In the genomic region with DNA sequence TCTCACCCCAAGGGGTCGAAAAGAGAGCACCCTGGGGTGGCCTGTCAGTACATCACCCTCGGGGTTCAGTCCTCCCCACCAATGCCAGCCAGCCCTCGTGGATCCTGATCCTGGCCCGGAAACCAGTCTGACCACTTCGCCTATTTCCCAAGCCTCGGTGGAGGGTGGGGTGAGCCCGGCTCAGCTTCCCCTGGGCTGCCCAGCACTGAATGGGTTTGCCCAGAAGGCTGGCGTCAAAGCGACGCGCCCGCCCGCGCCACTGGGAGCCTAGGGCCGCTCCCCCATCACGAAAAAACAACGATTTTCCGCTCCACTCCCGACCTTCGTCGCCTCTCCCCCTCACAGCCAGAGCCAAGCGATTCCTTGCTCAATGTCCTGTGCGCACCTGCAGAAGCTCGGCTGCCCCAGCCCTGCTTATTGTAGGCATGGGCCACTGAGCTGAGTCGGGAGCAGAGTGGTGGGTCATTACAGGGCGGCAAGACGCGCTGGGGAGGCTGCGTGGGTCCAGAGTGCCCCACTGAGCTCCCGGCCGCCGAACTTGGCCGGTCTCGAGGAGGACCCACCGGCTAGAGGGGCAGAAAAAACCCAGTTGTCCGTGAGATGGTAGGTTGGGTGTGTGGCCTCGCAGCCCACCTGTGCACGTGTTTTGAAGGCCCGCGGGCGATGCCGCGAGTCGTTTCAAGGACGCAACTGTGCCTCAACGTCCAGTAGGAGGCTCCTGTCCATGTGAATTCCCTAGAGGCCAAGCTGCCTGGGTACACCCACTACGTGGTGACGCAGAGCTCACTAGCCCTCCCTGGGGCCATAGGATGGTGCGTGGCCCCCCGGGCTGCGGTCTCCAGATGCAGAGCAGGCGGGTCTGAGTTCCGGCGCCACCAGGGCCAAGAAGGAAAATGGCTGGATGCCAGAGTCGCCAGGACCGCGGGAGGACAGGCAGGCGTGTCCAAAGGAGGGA, we compare ENCODE assay signal across 8 mouse cellular contexts. TPM values are rescaled to one million over a fixed set of nuclear protein-coding genes. Genes with fewer than 3 reads are reported as not detected.
A peak's percentile ranks its signal among the peaks of the same experiment; 100 is the strongest.
DNase-seq lines count a peak whose midpoint lies in the region; ATAC-seq and TF ChIP-seq lines count a peak whose summit lies in the region.

No protein-coding gene starts in this region.

- no peak for DNase-seq in gastrocnemius, adult 2 months
- DNase-seq in gastrocnemius, postnatal 4 days (ENCODE audit: low spot score in 2 of 2): no peak
- DNase-seq in embryo, embryonic 9.5 days (ENCODE audit: extremely low spot score): peak; percentile 33
- no peak for DNase-seq in layer of hippocampus, postnatal 14 days (ENCODE audit: low spot score in 2 of 2)

- TF ChIP-seq CTCF in gastrocnemius, adult 2 months (IDR thresholded peaks at IDR 0.05): peak; percentile 23; the same call in 1 of the 2 replicates

- no peak for ATAC-seq in hindbrain, embryonic 12.5 days (ENCODE audit: low FRiP score)
- no peak for ATAC-seq in limb, embryonic 15.5 days (ENCODE audit: insufficient number of reproducible peaks, low FRiP score, low TSS enrichment, low read depth)
- ATAC-seq in midbrain, embryonic 16.5 days: no peak
- ATAC-seq in activated CD4-positive, CD25-positive, alpha-beta regulatory T cell, adult 4 months: no peak

- peaks cover 49% of the 10 kb centered on the region for H3K4me1 ChIP-seq in hindbrain, embryonic 12.5 days
- peaks cover 58% of the 10 kb centered on the region for H3K4me1 ChIP-seq in limb, embryonic 15.5 days
- H3K4me1 ChIP-seq in midbrain, embryonic 16.5 days (ENCODE audit: control insufficient read depth, insufficient read depth, low read length): peaks cover 38% of the 10 kb centered on the region

- H3K36me3 ChIP-seq in hindbrain, embryonic 12.5 days: no peaks in the 10 kb centered on the region
- H3K36me3 ChIP-seq in limb, embryonic 15.5 days: no peaks in the 10 kb centered on the region
- no peaks in the 10 kb centered on the region for H3K36me3 ChIP-seq in midbrain, embryonic 16.5 days (ENCODE audit: control insufficient read depth, insufficient read depth, low read length)

- 2% methylated on average over 58 of the region's 58 CpGs for WGBS in hindbrain, embryonic 12.5 days
- WGBS in limb, embryonic 15.5 days: 2% methylated on average over 58 of the region's 58 CpGs
- 3% methylated on average over 58 of the region's 58 CpGs for WGBS in midbrain, embryonic 16.5 days

- peak overlapping the region; percentile 94 for H3K4me2 ChIP-seq in hindbrain, embryonic 12.5 days (replicated peaks)
- peak overlapping the region; percentile 42 for H3K4me2 ChIP-seq in limb, embryonic 15.5 days
- peak overlapping the region; percentile 97 for H3K4me2 ChIP-seq in midbrain, embryonic 16.5 days (ENCODE audit: low read length)

- H3K9ac ChIP-seq in hindbrain, embryonic 12.5 days: peak overlapping the region; percentile 43; the same call in 1 of the 2 replicates
- H3K9ac ChIP-seq in limb, embryonic 15.5 days: no peak overlapping the region
- peak overlapping the region; percentile 43 for H3K9ac ChIP-seq in midbrain, embryonic 16.5 days (ENCODE audit: low read depth, low read length)

- no peaks in the 10 kb centered on the region for H3K9me3 ChIP-seq in hindbrain, embryonic 12.5 days (replicated peaks)
- H3K9me3 ChIP-seq in limb, embryonic 15.5 days: no peaks in the 10 kb centered on the region
- H3K9me3 ChIP-seq in midbrain, embryonic 16.5 days (replicated peaks; ENCODE audit: control insufficient read depth, low read length, poor library complexity, severe bottlenecking): no peaks in the 10 kb centered on the region

- peak overlapping the region; percentile 86 for H3K4me3 ChIP-seq in gastrocnemius, adult 2 months
- H3K4me3 ChIP-seq in hindbrain, embryonic 12.5 days: peak overlapping the region; percentile 12
- H3K4me3 ChIP-seq in limb, embryonic 15.5 days: peak overlapping the region; percentile 59
- peak overlapping the region; percentile 21 for H3K4me3 ChIP-seq in midbrain, embryonic 16.5 days (ENCODE audit: low read depth, low read length)

- no peak overlapping the region for H3K27ac ChIP-seq in gastrocnemius, adult 2 months
- H3K27ac ChIP-seq in hindbrain, embryonic 12.5 days: no peak overlapping the region
- H3K27ac ChIP-seq in limb, embryonic 15.5 days: 0 out of 2 replicates have a peak overlapping the region, but pooled peaks have one; percentile 22
- no peak overlapping the region for H3K27ac ChIP-seq in midbrain, embryonic 16.5 days (ENCODE audit: low read length)

- peaks cover 81% of the 10 kb centered on the region for H3K27me3 ChIP-seq in hindbrain, embryonic 12.5 days
- H3K27me3 ChIP-seq in limb, embryonic 15.5 days: peaks cover 86% of the 10 kb centered on the region
- peaks cover 15% of the 10 kb centered on the region for H3K27me3 ChIP-seq in midbrain, embryonic 16.5 days (ENCODE audit: control insufficient read depth, insufficient read depth, low read depth, low read length)

- intact Hi-C loops in gastrocnemius, adult 2 months (cut with DNase I): no loop called here

RNA-seq across cellular contexts. Expression of gene Cbx8, which starts 17.5 kb away (rescaled TPM):
- 1 to 10 TPM; 1.5 to 1.6 TPM for total RNA-seq in gastrocnemius, adult 2 months (2021)
- 1 to 10 TPM; 4.6 to 5.3 TPM for total RNA-seq in gastrocnemius, postnatal 4 days (2021)
- 9.9 and 11.6 TPM in 2 replicates for polyA plus RNA-seq in hindbrain, embryonic 12.5 days (2016; fragmentation: Nextera tagmentation; extraction: Ambion mirVana)
- 8.9 and 9.6 TPM in 2 replicates for polyA plus RNA-seq in limb, embryonic 15.5 days (2015; fragmentation: Nextera tagmentation; extraction: Ambion mirVana)
- polyA plus RNA-seq in midbrain, embryonic 16.5 days (2015; fragmentation: Nextera tagmentation; extraction: Ambion mirVana): 8.5 and 8.6 TPM in 2 replicates
- total RNA-seq in layer of hippocampus, postnatal 14 days (2021): 10 to 100 TPM; 15.0 to 15.2 TPM
- polyA plus RNA-seq in activated CD4-positive, CD25-positive, alpha-beta regulatory T cell, adult 4 months (2017; shearing (Covaris generic)): 1 to 10 TPM; 5.3 to 7.5 TPM

RNA-seq across cellular contexts. Expression of gene Cbx4, which starts 27.7 kb away (rescaled TPM):
- total RNA-seq in gastrocnemius, adult 2 months (2021): 1 to 10 TPM; 2.1 to 2.2 TPM
- total RNA-seq in gastrocnemius, postnatal 4 days (2021): 10 to 100 TPM; 10.4 to 10.7 TPM
- polyA plus RNA-seq in hindbrain, embryonic 12.5 days (2016; fragmentation: Nextera tagmentation; extraction: Ambion mirVana): 13.2 and 15.0 TPM in 2 replicates
- 13.8 and 16.4 TPM in 2 replicates for polyA plus RNA-seq in limb, embryonic 15.5 days (2015; fragmentation: Nextera tagmentation; extraction: Ambion mirVana)
- polyA plus RNA-seq in midbrain, embryonic 16.5 days (2015; fragmentation: Nextera tagmentation; extraction: Ambion mirVana): 23.9 and 25.6 TPM in 2 replicates
- total RNA-seq in layer of hippocampus, postnatal 14 days (2021): 10 to 100 TPM; 59.1 to 59.4 TPM
- 1 to 10 TPM; 2.0 to 2.4 TPM for polyA plus RNA-seq in activated CD4-positive, CD25-positive, alpha-beta regulatory T cell, adult 4 months (2017; shearing (Covaris generic))

RNA-seq across cellular contexts. Expression of gene Cbx2, which starts 35.6 kb away (rescaled TPM):
- total RNA-seq in gastrocnemius, adult 2 months (2021): under 1 TPM; 0.69 to 0.95 TPM
- 1 to 10 TPM; 5.4 to 5.6 TPM for total RNA-seq in gastrocnemius, postnatal 4 days (2021)
- polyA plus RNA-seq in hindbrain, embryonic 12.5 days (2016; fragmentation: Nextera tagmentation; extraction: Ambion mirVana): 60.5 and 62.5 TPM in 2 replicates
- polyA plus RNA-seq in limb, embryonic 15.5 days (2015; fragmentation: Nextera tagmentation; extraction: Ambion mirVana): 30.4 and 32.3 TPM in 2 replicates
- 13.3 and 18.0 TPM in 2 replicates for polyA plus RNA-seq in midbrain, embryonic 16.5 days (2015; fragmentation: Nextera tagmentation; extraction: Ambion mirVana)
- 1 to 10 TPM; 3.6 to 4.2 TPM for total RNA-seq in layer of hippocampus, postnatal 14 days (2021)
- 1 to 10 TPM; 1.1 to 1.4 TPM for polyA plus RNA-seq in activated CD4-positive, CD25-positive, alpha-beta regulatory T cell, adult 4 months (2017; shearing (Covaris generic))

Comparison
In these comparisons a context has a peak if more than half of its experiments do, and no peak if none do; other contexts are left out.
1. H3K4me3 ChIP-seq: peak in every context shown above with its lines; median percentile 86 in gastrocnemius, adult 2 months; 59 in limb, embryonic 15.5 days; 21 in midbrain, embryonic 16.5 days; 12 in hindbrain, embryonic 12.5 days.
2. H3K4me2 ChIP-seq: peak in every context shown above with its lines; median percentile 97 in midbrain, embryonic 16.5 days; 94 in hindbrain, embryonic 12.5 days; 42 in limb, embryonic 15.5 days.